Mouse (Mus musculus) ES-E14 (cell line): ENCODE measurements around the gene Stn1. TPM values are rescaled to one million over a fixed set of nuclear protein-coding genes. Genes with fewer than 3 reads are reported as not detected.

Source experiments
- DNase-seq: peaks from one replicate; pipeline ENCODE4 v3.0.0-alpha.2; 2013; ENCODE audit warnings: low read depth, low spot score
- H3K27ac ChIP-seq: 2 replicates; pipeline ENCODE4 v1.5.1; 2012; ENCODE audit warnings: low read depth, mild to moderate bottlenecking, low read length, moderate library complexity, mixed read lengths; ENCODE audit not compliant: poor library complexity, insufficient read depth, severe bottlenecking
- H3K36me3 ChIP-seq: 2 replicates; pipeline ENCODE4 v1.6.1; 2012; ENCODE audit warnings: mild to moderate bottlenecking, low read length, moderate library complexity, mixed read lengths; ENCODE audit not compliant: control insufficient read depth, poor library complexity, insufficient read depth, severe bottlenecking
- H3K4me1 ChIP-seq, 2 experiments: fragments of 150-350 bp in 1 of 2; sonication (generic) in 1 of 2; 2 replicates each; pipeline ENCODE4 v1.6.1; 2012; ENCODE audit warnings: low read length in 2 of 2, mild to moderate bottlenecking in 1 of 2, mixed read lengths in 1 of 2; ENCODE audit not compliant: control insufficient read depth in 2 of 2, insufficient read depth in 2 of 2, poor library complexity in 1 of 2
- H3K4me3 ChIP-seq, 2 experiments: fragments of 150-350 bp in 1 of 2; sonication (generic) in 1 of 2; 2 replicates each; pipeline ENCODE4 v1.5.1; 2012; ENCODE audit warnings: low read length in 2 of 2, low read depth in 1 of 2, mild to moderate bottlenecking in 1 of 2, mixed read lengths in 1 of 2; ENCODE audit not compliant: insufficient read depth in 1 of 2, poor library complexity in 1 of 2, severe bottlenecking in 1 of 2
- H3K9ac ChIP-seq: 2 replicates; pipeline ENCODE4 v1.6.1; 2012; ENCODE audit warnings: low read depth, mild to moderate bottlenecking, low read length, mixed read lengths; ENCODE audit not compliant: poor library complexity, insufficient read depth, severe bottlenecking
- H3K9me3 ChIP-seq: fragments of 150-350 bp; sonication (generic); 2 replicates; pipeline ENCODE4 v1.6.1; 2012; ENCODE audit warnings: low read depth, mild to moderate bottlenecking, low read length; ENCODE audit not compliant: control insufficient read depth, insufficient read depth
- CHD2 ChIP-seq: IDR thresholded peaks from 2 replicates; pipeline ENCODE4 v1.6.1; 2014; ENCODE audit warnings: mild to moderate bottlenecking, low read depth, low read length, inconsistent platforms
- HCFC1 ChIP-seq: IDR thresholded peaks from 2 replicates; pipeline ENCODE4 v1.6.1; 2012; ENCODE audit warnings: low read length, inconsistent platforms, borderline replicate concordance; ENCODE audit not compliant: insufficient read depth
- MAFK ChIP-seq: IDR thresholded peaks from 2 replicates; pipeline ENCODE4 v1.6.1; 2014; ENCODE audit warnings: mild to moderate bottlenecking, low read depth, low read length, inconsistent platforms; ENCODE audit not compliant: insufficient read depth
- ZC3H11A ChIP-seq: IDR thresholded peaks from 2 replicates; pipeline ENCODE4 v1.6.1; 2012; ENCODE audit warnings: low read depth, mild to moderate bottlenecking, inconsistent platforms, low read length, borderline replicate concordance
- ZNF384 ChIP-seq: IDR thresholded peaks from 2 replicates; pipeline ENCODE4 v1.6.1; 2012; ENCODE audit warnings: low read depth, low read length, inconsistent platforms
- in situ Hi-C, 2 experiments: fragments of 600-800 bp; cut with MboI; formaldehyde crosslinking; loops; one replicate each; pipeline ENCODE4 v1.15.1; 2025; ENCODE audit warnings: low sequenced_read_pairs in 2 of 2, inconsistent platforms in 1 of 2; ENCODE audit not compliant: unreplicated experiment in 2 of 2
- total RNA-seq: library from RNA; depleted of rRNA; stranded (reverse); fragments of 300-350 nt; gene quantifications from 2 replicates; pipeline ENCODE4 v1.2.3, GENCODE M21; 2012

The Stn1 gene
- total RNA-seq, 1 experiment, result 22.9 TPM

DNA sequence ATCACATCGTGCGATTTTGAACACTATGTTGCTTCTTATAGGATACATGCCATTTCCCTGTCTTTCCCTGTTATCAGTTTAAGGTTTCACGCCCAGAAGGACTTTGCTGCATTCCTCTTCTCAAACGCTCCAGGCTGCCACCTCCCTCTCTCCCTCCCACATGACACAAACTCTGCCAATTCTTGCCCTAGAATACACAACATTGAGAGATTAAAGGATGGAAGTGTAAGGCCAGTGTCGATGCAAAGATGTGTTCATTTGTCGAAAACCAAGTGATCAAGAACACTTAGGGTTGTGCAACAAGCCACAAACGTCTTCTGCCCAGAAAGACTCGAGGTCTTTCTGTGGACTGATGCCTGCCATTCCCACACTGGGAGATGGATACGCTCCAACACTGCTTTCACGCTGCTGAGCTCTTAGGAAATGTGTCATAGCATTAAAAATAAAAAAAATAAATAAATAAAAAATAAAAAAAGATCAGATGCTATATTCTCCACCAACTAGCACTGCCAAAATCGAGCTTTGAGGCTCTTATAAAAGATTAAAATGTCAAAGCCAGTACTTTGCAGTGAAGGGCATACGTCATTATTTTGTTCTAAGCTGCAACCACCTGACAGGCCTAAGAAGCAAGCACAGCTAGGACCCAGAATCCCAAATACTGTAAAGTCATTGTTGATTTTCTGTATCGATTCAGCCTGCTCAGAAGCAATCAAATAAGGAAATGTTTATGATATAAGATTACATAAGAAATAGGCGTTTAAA lies 22.6 kb upstream of the Stn1 start:
- Histone ChIP-seq H3K36me3 (no peaks in the 10 kb centered on the region), H3K4me1 (no peaks in the 10 kb centered on the region), H3K9me3 (no peaks in the 10 kb centered on the region), H3K27ac (no peak overlapping the region), H3K9ac (no peak overlapping the region), H3K4me3 (no peak overlapping the region)
- no peak for DNase-seq
- no peak for TF ChIP-seq ZC3H11A
- TF ChIP-seq CHD2, result no peak
- no peak for TF ChIP-seq MAFK
- TF ChIP-seq ZNF384, result no peak
- TF ChIP-seq HCFC1, result no peak
- in situ Hi-C loops, result no loop called here

DNA sequence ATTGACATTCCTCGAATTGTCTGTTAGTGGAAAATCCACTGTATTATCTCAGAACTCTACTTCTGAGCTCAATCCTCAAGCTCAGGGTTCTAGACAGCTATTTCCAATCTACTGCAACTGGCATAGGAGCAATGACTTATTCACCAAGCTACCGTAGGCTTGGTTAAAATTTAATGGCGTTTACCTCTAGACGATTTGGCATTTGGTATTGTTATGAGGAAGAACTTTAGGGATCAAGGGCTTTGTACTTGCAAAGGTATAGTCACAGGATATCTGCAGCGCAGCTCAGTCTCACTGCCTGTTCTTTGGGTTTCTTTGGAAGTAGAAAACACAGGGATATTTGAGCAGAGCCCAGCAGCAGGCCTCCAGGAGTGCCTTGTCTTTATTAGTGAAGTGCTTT lies 21.8 kb upstream of the Stn1 start:
- H3K36me3 ChIP-seq, result no peaks in the 10 kb centered on the region
- H3K9me3 ChIP-seq, result no peaks in the 10 kb centered on the region
- no peak overlapping the region for H3K4me3 ChIP-seq
- H3K27ac ChIP-seq, result no peak overlapping the region
- in situ Hi-C loops, result no loop called here
- H3K4me1 ChIP-seq, result no peaks in the 10 kb centered on the region
- TF ChIP-seq CHD2 (no peak), ZNF384 (no peak), HCFC1 (no peak), ZC3H11A (no peak), MAFK (no peak)
- no peak for DNase-seq
- H3K9ac ChIP-seq, result no peak overlapping the region

DNA sequence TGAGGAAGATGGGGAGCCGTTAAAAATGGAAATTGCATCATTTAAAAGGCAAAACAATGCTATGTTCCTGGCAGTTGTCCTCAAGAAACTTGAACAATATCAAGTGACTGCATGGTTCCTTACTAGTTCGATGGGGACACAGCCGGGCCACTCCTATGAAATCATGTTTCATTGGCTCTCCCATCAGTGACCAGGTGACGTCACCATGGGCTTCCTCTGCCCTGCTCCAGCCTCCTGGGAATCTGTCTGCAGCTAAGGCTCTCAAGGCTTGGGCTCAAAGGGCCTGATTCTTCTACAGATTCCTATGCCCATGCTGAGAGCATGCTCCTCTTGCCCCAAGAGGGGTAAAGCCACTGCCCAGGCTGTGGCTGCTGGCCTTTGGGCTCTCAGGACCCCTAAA lies 12.3 kb upstream of the Stn1 start:
- no peak for TF ChIP-seq MAFK
- no peak for TF ChIP-seq CHD2
- TF ChIP-seq ZNF384, result no peak
- TF ChIP-seq ZC3H11A, result no peak
- Histone ChIP-seq H3K9ac (no peak overlapping the region), H3K4me1 (no peaks in the 10 kb centered on the region), H3K36me3 (no peaks in the 10 kb centered on the region), H3K9me3 (no peaks in the 10 kb centered on the region), H3K4me3 (no peak overlapping the region), H3K27ac (no peak overlapping the region)
- DNase-seq, result no peak
- in situ Hi-C loops, result no loop called here

DNA sequence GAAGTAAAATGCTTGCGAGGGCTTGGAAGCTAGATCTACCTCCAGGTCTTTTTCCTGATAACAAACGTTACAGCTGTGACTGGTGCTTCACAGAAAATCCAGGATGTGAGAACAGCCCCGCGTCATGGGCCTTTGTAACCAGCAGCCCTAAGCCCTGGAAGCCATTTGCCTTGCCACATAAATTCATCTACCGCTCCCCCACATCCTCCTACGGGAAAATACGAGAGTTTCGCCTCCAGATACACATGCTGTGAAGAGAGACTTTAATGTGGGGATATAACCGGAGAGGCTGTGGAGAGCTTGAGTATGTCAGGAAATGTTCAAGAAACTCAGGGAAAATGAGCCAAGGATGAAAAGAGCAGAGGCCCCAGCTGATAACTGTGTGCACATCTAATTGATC lies 11.9 kb upstream of the Stn1 start:
- TF ChIP-seq MAFK (no peak), CHD2 (no peak), ZC3H11A (no peak)
- H3K36me3 ChIP-seq, result no peaks in the 10 kb centered on the region
- no peak overlapping the region for H3K9ac ChIP-seq
- DNase-seq, result no peak
- H3K4me1 ChIP-seq, result no peaks in the 10 kb centered on the region
- in situ Hi-C loops, result no loop called here
- H3K4me3 ChIP-seq, result no peak overlapping the region
- H3K9me3 ChIP-seq, result no peaks in the 10 kb centered on the region
- no peak overlapping the region for H3K27ac ChIP-seq

DNA sequence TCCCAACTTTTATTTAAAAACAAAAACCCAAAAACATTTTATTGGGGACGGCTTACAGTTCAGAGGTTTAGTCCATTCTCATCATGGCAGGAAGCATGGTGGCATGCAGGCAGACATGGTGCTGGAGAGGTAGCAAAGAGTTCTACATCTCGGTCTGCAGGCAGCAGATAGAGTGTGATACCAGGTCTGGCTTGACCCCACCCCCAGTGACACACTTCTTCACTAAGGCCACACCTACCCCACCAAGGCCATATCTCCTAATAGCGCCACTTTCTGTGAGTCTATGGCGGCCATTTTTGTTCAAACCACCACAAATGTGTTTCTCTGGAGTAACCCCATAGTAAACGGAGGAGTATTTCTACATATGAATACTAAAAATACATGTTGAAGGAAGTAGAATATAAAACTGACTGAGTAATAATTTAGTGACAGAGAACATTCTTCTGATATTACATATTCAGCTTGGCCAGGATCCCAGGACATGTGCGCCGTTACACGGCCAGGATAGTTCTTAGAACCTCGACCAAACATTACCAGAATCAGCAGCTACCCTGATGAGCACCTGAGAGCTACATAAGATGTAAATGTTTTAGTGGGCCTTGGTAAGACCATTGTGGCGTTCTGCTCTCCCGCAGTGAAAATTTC lies 11.2 kb upstream of the Stn1 start:
- H3K9me3 ChIP-seq, result no peaks in the 10 kb centered on the region
- no peaks in the 10 kb centered on the region for H3K4me1 ChIP-seq
- no peak overlapping the region for H3K9ac ChIP-seq
- TF ChIP-seq CHD2 (no peak), ZNF384 (no peak), HCFC1 (no peak), MAFK (no peak), ZC3H11A (no peak)
- H3K27ac ChIP-seq, result no peak overlapping the region
- no peak overlapping the region for H3K4me3 ChIP-seq
- DNase-seq, result no peak
- no peaks in the 10 kb centered on the region for H3K36me3 ChIP-seq
- in situ Hi-C loops, result no loop called here
